Mouse (Mus musculus) limb, embryonic 14.5 days (tissue): Measurements from ENCODE around the gene 9530077C05Rik. TPM values are rescaled to one million over a fixed set of nuclear protein-coding genes. Genes with fewer than 3 reads are reported as not detected.
A peak's percentile ranks its signal among the peaks of the same experiment; 100 is the strongest.

ENCODE experiments used
- ATAC-seq: fragments of 200-750 bp; cut with Nextera tagmentation; 2 replicates; pipeline ENCODE4 v1.8.0; 2017; ENCODE audit warnings: low read depth, moderate number of reproducible peaks, moderate TSS enrichment; ENCODE audit not compliant: low FRiP score
- DNase-seq: peaks from one replicate; pipeline ENCODE4 v3.0.0-alpha.2; 2015; ENCODE audit warnings: low spot score
- H3K27ac ChIP-seq: fragments of 300-500 bp; sonication (generic); replicated peaks from 2 replicates; pipeline ENCODE4 v1.5.1; 2014; ENCODE audit warnings: low read depth, mild to moderate bottlenecking, low read length, moderate library complexity, mixed read lengths
- H3K27me3 ChIP-seq: fragments of 300-500 bp; sonication (generic); 2 replicates; pipeline ENCODE4 v1.6.1; 2014; ENCODE audit warnings: low read length, mixed read lengths; ENCODE audit not compliant: control insufficient read depth, insufficient read depth
- H3K36me3 ChIP-seq: fragments of 300-500 bp; sonication (generic); 2 replicates; pipeline ENCODE4 v1.6.1; 2014; ENCODE audit warnings: mild to moderate bottlenecking, low read length, moderate library complexity, mixed read lengths; ENCODE audit not compliant: control insufficient read depth, insufficient read depth
- H3K4me1 ChIP-seq: fragments of 300-500 bp; sonication (generic); 2 replicates; pipeline ENCODE4 v1.6.1; 2014; ENCODE audit warnings: antibody characterized with exemption, low read length, mixed read lengths; ENCODE audit not compliant: control insufficient read depth, insufficient read depth
- H3K4me2 ChIP-seq: fragments of 300-500 bp; sonication (generic); replicated peaks from 2 replicates; pipeline ENCODE4 v1.6.1; 2014; ENCODE audit warnings: low read depth, mild to moderate bottlenecking, low read length, moderate library complexity; ENCODE audit not compliant: severe bottlenecking
- H3K4me3 ChIP-seq: fragments of 300-500 bp; sonication (generic); replicated peaks from 2 replicates; pipeline ENCODE4 v1.5.1; 2014; ENCODE audit warnings: low read length
- H3K9ac ChIP-seq: fragments of 300-500 bp; sonication (generic); 2 replicates; pipeline ENCODE4 v1.6.1; 2014; ENCODE audit warnings: mild to moderate bottlenecking, low read depth, low read length, moderate library complexity; ENCODE audit not compliant: severe bottlenecking
- H3K9me3 ChIP-seq: fragments of 300-500 bp; sonication (generic); 2 replicates; pipeline ENCODE4 v1.6.1; 2016; ENCODE audit warnings: low read length; ENCODE audit not compliant: control insufficient read depth
- POLR2A ChIP-seq: fragments of 200-500 bp; IDR thresholded peaks from 2 replicates; pipeline ENCODE4 v1.8.0; 2012; ENCODE audit warnings: inconsistent platforms, mild to moderate bottlenecking, moderate library complexity, borderline replicate concordance; ENCODE audit not compliant: insufficient read depth, insufficient read length; ENCODE audit errors: extremely low read depth
- WGBS: fragments of 180-500 bp; shearing (Covaris S2); extraction: QIAGEN DNeasy Blood & Tissue Kit; methylation state at CpG from one replicate; pipeline ENCODE4 v1.1.7; 2014; 5-methylcytosine and 5-hydroxymethylcytosine counted together
- polyA plus RNA-seq, 2 experiments: library from polyadenylated mRNA; depleted of rRNA in 1 of 2; stranded (reverse) in 1 of 2; unstranded in 1 of 2; fragments of >200 nt; fragmentation: Nextera tagmentation in 1 of 2; extraction: Ambion mirVana in 1 of 2; gene quantifications; 2 replicates each; pipeline versions ENCODE4 v1.2.1 to v1.2.3; 2012 to 2014

The 9530077C05Rik gene
- polyA plus RNA-seq, 2 experiments = 3.6 to 5.2 TPM

DNA sequence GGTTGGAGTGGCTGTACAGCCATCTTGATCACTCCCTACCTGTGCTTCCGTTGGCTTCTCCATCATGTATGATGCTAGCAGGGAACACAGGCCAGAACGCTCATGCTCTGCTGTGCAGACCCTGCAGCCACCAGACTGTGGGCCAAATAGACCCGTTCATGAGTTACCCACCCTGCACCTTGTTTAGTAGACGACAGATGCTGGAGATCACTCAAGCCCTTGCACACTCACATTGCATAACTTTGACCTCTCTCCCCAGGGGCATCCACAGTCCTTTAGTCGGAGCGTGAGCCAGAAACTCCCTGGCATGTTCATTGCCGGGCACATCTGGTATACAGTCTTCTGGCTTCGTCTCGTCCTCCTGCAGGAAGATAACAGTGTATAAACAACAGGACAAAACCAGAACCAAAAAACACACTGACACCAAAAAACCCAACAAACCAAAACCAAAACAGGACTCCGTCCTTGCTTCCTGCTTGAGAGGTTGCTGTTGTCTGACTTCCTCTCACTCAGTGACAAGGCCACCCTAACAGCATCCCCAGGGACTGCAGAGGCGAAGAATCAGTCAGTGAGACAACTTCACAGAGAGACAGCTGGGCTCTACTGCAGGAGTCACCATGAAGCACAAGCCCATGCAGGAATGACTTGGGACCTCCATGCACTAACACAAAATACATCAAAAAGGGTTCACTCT lies 46.0 kb downstream of the 9530077C05Rik start:
- DNase-seq (no peak), ATAC-seq (no peak)
- WGBS = 91% methylated on average over 11 of the region's 11 CpGs

DNA sequence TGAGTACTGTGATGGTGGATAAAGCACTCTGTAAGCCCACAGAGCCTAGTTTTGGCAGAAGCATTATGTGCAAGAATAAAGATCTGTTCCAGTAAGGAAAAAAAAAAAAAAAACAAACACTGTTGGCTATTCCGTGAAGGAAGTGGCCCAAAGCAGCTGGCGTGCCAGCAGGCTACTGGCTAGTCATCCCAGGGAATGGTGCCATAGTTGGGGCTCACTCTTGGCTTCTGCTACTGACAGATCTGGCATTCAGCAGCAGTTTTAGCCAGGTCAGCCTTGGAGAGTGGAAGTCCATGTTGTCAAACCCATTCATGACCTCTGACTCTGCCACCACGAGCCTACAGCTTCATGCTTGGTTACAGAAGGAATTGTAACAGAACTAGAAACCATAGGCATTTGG lies 50.6 kb downstream of the 9530077C05Rik start:
- Histone ChIP-seq H3K9ac (no peak overlapping the region), H3K27me3 (no peaks in the 10 kb centered on the region), H3K4me2 (no peak overlapping the region), H3K27ac (no peak overlapping the region), H3K4me1 (no peaks in the 10 kb centered on the region), H3K9me3 (no peaks in the 10 kb centered on the region), H3K36me3 (peaks cover 34% of the 10 kb centered on the region), H3K4me3 (no peak overlapping the region)
- WGBS = 91% methylated on average over 3 of the region's 3 CpGs
- DNase-seq (no peak), ATAC-seq (no peak)
- TF ChIP-seq POLR2A = no peak

More for the DNA sequence above, 46.0 kb downstream of the 9530077C05Rik start:
- TF ChIP-seq POLR2A = no peak
- Histone ChIP-seq H3K9ac (no peak overlapping the region), H3K36me3 (peaks cover 68% of the 10 kb centered on the region), H3K4me1 (no peaks in the 10 kb centered on the region), H3K27ac (no peak overlapping the region), H3K4me3 (no peak overlapping the region), H3K9me3 (no peaks in the 10 kb centered on the region), H3K27me3 (no peaks in the 10 kb centered on the region), H3K4me2 (no peak overlapping the region)

DNA sequence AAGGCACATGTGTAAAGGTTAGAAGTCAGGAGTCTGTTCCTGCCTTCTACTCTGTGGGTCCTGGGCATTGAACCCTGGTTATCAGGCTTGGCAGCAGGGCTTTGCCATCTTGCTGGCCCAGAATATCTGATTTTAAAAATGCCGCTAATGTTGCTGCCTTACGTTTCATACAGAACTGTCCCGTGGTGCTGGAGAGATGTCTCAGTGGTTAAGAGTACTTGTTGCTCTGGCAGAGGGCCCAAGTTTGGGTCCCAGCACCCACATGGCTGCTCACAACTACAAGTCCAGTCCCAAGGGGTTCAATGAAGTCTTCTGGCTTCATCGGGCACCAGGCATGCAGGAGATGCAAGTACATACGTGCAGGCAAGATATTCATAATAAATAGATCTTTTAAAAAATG lies 54.9 kb downstream of the 9530077C05Rik start:
- no peak overlapping the region for H3K9ac ChIP-seq
- TF ChIP-seq POLR2A = no peak
- DNase-seq (no peak), ATAC-seq (no peak)
- H3K36me3 ChIP-seq = peaks cover 22% of the 10 kb centered on the region
- no peak overlapping the region for H3K4me3 ChIP-seq
- no peak overlapping the region for H3K27ac ChIP-seq
- WGBS = 95% methylated on average over 5 of the region's 5 CpGs
- no peaks in the 10 kb centered on the region for H3K4me1 ChIP-seq
- no peaks in the 10 kb centered on the region for H3K9me3 ChIP-seq
- no peaks in the 10 kb centered on the region for H3K27me3 ChIP-seq
- H3K4me2 ChIP-seq = no peak overlapping the region

DNA sequence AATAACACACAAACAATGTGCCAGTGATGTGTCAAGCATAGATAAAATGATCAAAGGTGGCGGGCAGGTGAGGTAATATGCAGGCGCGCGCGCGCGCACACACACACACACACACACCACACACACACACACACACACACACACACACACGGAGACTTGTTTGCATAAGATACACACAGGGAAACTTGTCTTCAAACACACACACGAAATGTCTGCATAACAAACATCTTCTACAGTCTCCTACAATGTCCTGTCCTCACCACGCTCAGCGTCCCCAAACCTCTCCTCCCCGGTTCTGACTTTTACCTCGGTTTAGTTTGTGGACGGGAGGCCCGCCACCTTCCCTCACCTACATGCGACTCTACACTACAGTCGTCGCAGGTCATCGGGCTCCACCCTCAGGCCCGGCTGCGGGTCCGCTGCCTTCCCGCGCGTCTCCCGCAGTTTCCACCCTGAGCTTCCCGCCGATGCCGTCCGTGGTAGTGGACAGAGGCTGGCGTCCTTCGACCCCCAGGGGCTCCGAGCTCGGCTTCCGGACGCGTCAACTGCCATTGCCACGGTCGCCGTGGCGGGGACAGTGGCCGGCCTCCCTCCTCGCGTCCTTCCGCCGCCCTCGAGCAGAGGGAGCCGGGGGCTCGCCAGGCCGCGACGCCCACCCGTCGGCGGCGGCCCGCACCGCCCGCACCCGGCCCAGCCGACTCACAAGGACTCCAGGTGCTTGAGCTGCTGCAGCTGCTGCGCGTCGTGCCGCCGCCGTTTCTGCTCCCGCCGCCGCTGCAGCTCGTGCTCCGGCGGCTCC lies 56.3 kb downstream of the 9530077C05Rik start:
- ATAC-seq (peak; percentile 80), DNase-seq (peak; percentile 23)
- H3K27ac ChIP-seq = peak overlapping the region; percentile 90
- H3K9ac ChIP-seq = peak overlapping the region; percentile 91
- under 1% methylated on average over 53 of the region's 73 CpGs for WGBS
- peak overlapping the region; percentile 93 for H3K4me3 ChIP-seq
- no peaks in the 10 kb centered on the region for H3K4me1 ChIP-seq
- H3K4me2 ChIP-seq = peak overlapping the region; percentile 65
- no peaks in the 10 kb centered on the region for H3K27me3 ChIP-seq
- TF ChIP-seq POLR2A = no peak
- no peaks in the 10 kb centered on the region for H3K9me3 ChIP-seq
- peaks cover 12% of the 10 kb centered on the region for H3K36me3 ChIP-seq

DNA sequence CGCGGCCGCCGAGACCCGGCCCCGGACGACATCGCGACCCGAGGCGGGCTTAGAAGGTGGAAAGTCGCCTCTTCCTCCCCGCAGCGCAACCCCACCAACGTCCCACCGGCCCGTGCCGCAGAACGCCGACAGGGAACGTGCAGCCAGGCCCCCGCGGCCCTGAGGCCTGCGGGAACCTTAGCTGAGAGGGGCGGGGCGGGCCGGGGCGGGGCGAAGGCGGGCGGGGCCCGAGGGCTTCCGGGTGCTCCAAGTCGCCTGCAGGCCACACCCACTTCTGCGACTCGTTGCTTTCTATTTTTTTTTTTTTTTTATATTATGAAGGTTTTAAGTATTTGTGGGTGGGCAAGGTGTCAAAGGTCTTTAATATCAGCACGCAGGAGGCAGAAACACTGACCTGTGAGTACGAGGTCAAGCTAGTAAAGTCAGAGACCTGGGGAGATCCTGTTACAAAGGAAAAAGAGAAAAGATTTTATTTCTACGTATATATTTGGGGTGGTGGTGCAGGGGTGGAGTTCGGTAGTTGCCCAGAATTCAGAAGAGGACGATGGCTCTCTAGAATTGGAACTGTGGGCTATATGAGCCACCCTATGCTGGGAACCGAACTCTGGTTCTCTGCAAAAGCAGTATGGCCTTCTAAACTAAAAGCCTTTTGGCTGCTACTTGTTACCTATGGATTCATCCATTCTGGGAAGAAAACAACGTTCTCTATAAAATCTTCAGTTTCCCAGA lies 57.0 kb downstream of the 9530077C05Rik start:
- H3K9ac ChIP-seq = peak overlapping the region; percentile 91

More for the DNA sequence above, 57.0 kb downstream of the 9530077C05Rik start:
- TF ChIP-seq POLR2A = peak; percentile 97
- no peaks in the 10 kb centered on the region for H3K9me3 ChIP-seq
- H3K4me1 ChIP-seq = no peaks in the 10 kb centered on the region
- peak; percentile 93 for ATAC-seq
- H3K4me2 ChIP-seq = peak overlapping the region; percentile 65
- DNase-seq = peak; percentile 84
- peaks cover 12% of the 10 kb centered on the region for H3K36me3 ChIP-seq
- no peaks in the 10 kb centered on the region for H3K27me3 ChIP-seq
- peak overlapping the region; percentile 90 for H3K27ac ChIP-seq
- 3% methylated on average over 36 of the region's 43 CpGs for WGBS
- peak overlapping the region; percentile 93 for H3K4me3 ChIP-seq
